Mouse (Mus musculus) intestine, postnatal 0 days (tissue): ENCODE measurements at regions not wholly inside any gene's neighbourhood (a gene's known extent, or its start where the extent isn't known, plus 50 kb on each side); places are given as distances from the start of the nearest gene placed in this dataset.

Experiments used
- ATAC-seq: fragments of 200-750 bp; cut with Nextera tagmentation; 2 replicates; pipeline ENCODE4 v1.8.0; 2017; ENCODE audit warnings: mild to moderate bottlenecking, moderate TSS enrichment, moderate library complexity
- H3K27ac ChIP-seq: fragments of 300-500 bp; sonication (generic); 2 replicates; pipeline ENCODE4 v1.5.1; 2014; ENCODE audit warnings: mild to moderate bottlenecking, low read depth, low read length, moderate library complexity
- H3K27me3 ChIP-seq: fragments of 300-500 bp; sonication (generic); replicated peaks from 2 replicates; pipeline ENCODE4 v1.6.1; 2014; ENCODE audit warnings: low read length, mixed read lengths; ENCODE audit not compliant: control insufficient read depth, insufficient read depth
- H3K36me3 ChIP-seq: fragments of 300-500 bp; sonication (generic); 2 replicates; pipeline ENCODE4 v1.6.1; 2014; ENCODE audit warnings: mild to moderate bottlenecking, moderate library complexity; ENCODE audit not compliant: control insufficient read depth, insufficient read depth
- H3K4me1 ChIP-seq: fragments of 300-500 bp; sonication (generic); replicated peaks from 2 replicates; pipeline ENCODE4 v1.6.1; 2014; ENCODE audit warnings: antibody characterized with exemption, low read length, mixed read lengths; ENCODE audit not compliant: control insufficient read depth, insufficient read depth
- H3K4me2 ChIP-seq: fragments of 300-500 bp; sonication (generic); replicated peaks from 2 replicates; pipeline ENCODE4 v1.6.1; 2014; ENCODE audit warnings: low read depth, mild to moderate bottlenecking, moderate library complexity
- H3K4me3 ChIP-seq: fragments of 300-500 bp; sonication (generic); 2 replicates; pipeline ENCODE4 v1.5.1; 2014; ENCODE audit warnings: low read depth, low read length
- H3K9ac ChIP-seq: fragments of 300-500 bp; sonication (generic); 2 replicates; pipeline ENCODE4 v1.6.1; 2014; ENCODE audit warnings: mild to moderate bottlenecking, low read depth, low read length
- H3K9me3 ChIP-seq: fragments of 300-500 bp; sonication (generic); 2 replicates; pipeline ENCODE4 v1.6.1; 2016; ENCODE audit warnings: mixed run types; ENCODE audit not compliant: control insufficient read depth
- CTCF ChIP-seq: sonication (generic); IDR thresholded peaks from 2 replicates; pipeline ENCODE4 v1.5.1; 2016; ENCODE audit warnings: low read depth, mild to moderate bottlenecking, control low read depth, antibody characterized with exemption, moderate library complexity
- WGBS: fragments of 180-500 bp; shearing (Covaris S2); extraction: QIAGEN DNeasy Blood & Tissue Kit; methylation state at CpG from one replicate; pipeline ENCODE4 v1.1.7; 2014; 5-methylcytosine and 5-hydroxymethylcytosine counted together

- Histone ChIP-seq H3K4me2 (no peak overlapping the region), H3K27me3 (no peaks in the 10 kb centered on the region), H3K4me3 (no peak overlapping the region), H3K27ac (no peak overlapping the region), H3K9me3 (no peaks in the 10 kb centered on the region), H3K36me3 (no peaks in the 10 kb centered on the region), H3K9ac (no peak overlapping the region), H3K4me1 (no peaks in the 10 kb centered on the region)
- TF ChIP-seq CTCF, result no peak
- ATAC-seq, result no peak
- WGBS, result 31% methylated on average over 4 of the region's 4 CpGs
These were observed 879.4 kb downstream of the Ntrk3 start for GRCm38 (mm10) chr7:77858436-77858835.

- H3K27me3 ChIP-seq, result no peaks in the 10 kb centered on the region
- no peak for ATAC-seq
- no peak overlapping the region for H3K9ac ChIP-seq
- no peaks in the 10 kb centered on the region for H3K9me3 ChIP-seq
- no peak for TF ChIP-seq CTCF
- no peak overlapping the region for H3K4me3 ChIP-seq
- WGBS, result 14% methylated on average over 5 of the region's 5 CpGs
- no peaks in the 10 kb centered on the region for H3K36me3 ChIP-seq
- no peak overlapping the region for H3K4me2 ChIP-seq
- H3K27ac ChIP-seq, result no peak overlapping the region
- H3K4me1 ChIP-seq, result no peaks in the 10 kb centered on the region
These were observed 879.8 kb downstream of the Ntrk3 start for GRCm38 (mm10) chr7:77857979-77858378.

GRCm38 (mm10) chr7:77855653-77856239, 882.1 kb downstream of the Ntrk3 start:
- no peaks in the 10 kb centered on the region for H3K4me1 ChIP-seq
- 72% methylated on average over 6 of the region's 6 CpGs for WGBS
- H3K4me3 ChIP-seq, result no peak overlapping the region
- no peaks in the 10 kb centered on the region for H3K36me3 ChIP-seq
- H3K27me3 ChIP-seq, result no peaks in the 10 kb centered on the region
- no peak for ATAC-seq
- no peak for TF ChIP-seq CTCF
- H3K27ac ChIP-seq, result no peak overlapping the region
- no peak overlapping the region for H3K4me2 ChIP-seq
- H3K9ac ChIP-seq, result no peak overlapping the region
- H3K9me3 ChIP-seq, result no peaks in the 10 kb centered on the region

- no peak overlapping the region for H3K27ac ChIP-seq
- no peak overlapping the region for H3K4me3 ChIP-seq
- 81% methylated on average over 2 of the region's 2 CpGs for WGBS
- H3K4me2 ChIP-seq, result no peak overlapping the region
- H3K9ac ChIP-seq, result no peak overlapping the region
- ATAC-seq, result no peak
- no peak for TF ChIP-seq CTCF
- H3K36me3 ChIP-seq, result no peaks in the 10 kb centered on the region
- H3K27me3 ChIP-seq, result no peaks in the 10 kb centered on the region
- no peaks in the 10 kb centered on the region for H3K9me3 ChIP-seq
- H3K4me1 ChIP-seq, result no peaks in the 10 kb centered on the region
These were observed 882.7 kb downstream of the Ntrk3 start for GRCm38 (mm10) chr7:77855077-77855476.

GRCm38 (mm10) chr7:77824261-77824959, 913.4 kb downstream of the Ntrk3 start:
- Histone ChIP-seq H3K4me1 (no peaks in the 10 kb centered on the region), H3K27me3 (no peaks in the 10 kb centered on the region), H3K9me3 (no peaks in the 10 kb centered on the region), H3K9ac (no peak overlapping the region), H3K4me3 (no peak overlapping the region), H3K27ac (no peak overlapping the region), H3K4me2 (no peak overlapping the region), H3K36me3 (no peaks in the 10 kb centered on the region)
- WGBS, result 85% methylated on average over 6 of the region's 6 CpGs
- no peak for TF ChIP-seq CTCF
- no peak for ATAC-seq

- Histone ChIP-seq H3K4me3 (no peak overlapping the region), H3K36me3 (no peaks in the 10 kb centered on the region), H3K9me3 (no peaks in the 10 kb centered on the region), H3K9ac (no peak overlapping the region), H3K4me2 (no peak overlapping the region), H3K4me1 (no peaks in the 10 kb centered on the region), H3K27me3 (no peaks in the 10 kb centered on the region), H3K27ac (no peak overlapping the region)
- no peak for TF ChIP-seq CTCF
- 19% methylated on average over 2 of the region's 2 CpGs for WGBS
- ATAC-seq, result no peak
These were observed 925.5 kb downstream of the Ntrk3 start for GRCm38 (mm10) chr7:77812052-77812903.
